Mouse (Mus musculus): ENCODE measurements at regions not wholly inside any gene's neighbourhood (a gene's known extent, or its start where the extent isn't known, plus 50 kb on each side); places are given as distances from the start of the nearest gene placed in this dataset.
"Not testable (repeated sequence)": the region's sequence is repeated elsewhere in the genome, so short reads cannot be mapped to it uniquely, and the experiment has no call there.

GRCm38 (mm10) chr6:50821401-50822235 lies 167.4 kb upstream of the Npvf start:
- DNase-seq (ENCODE audit: extremely low read depth, low read depth): no peak

- no peak for DNase-seq (ENCODE audit: extremely low read depth, low read depth)
These were observed 168.3 kb upstream of the Npvf start for GRCm38 (mm10) chr6:50822236-50823151.

GRCm38 (mm10) chr6:50823220-50823910 lies 169.1 kb upstream of the Npvf start:
- no peak for DNase-seq (ENCODE audit: extremely low read depth, low read depth)

GRCm38 (mm10) chr6:50824466-50824865 lies 170.2 kb upstream of the Npvf start:
- DNase-seq (ENCODE audit: extremely low read depth, low read depth): no peak

GRCm38 (mm10) chr6:50831725-50832124 lies 177.5 kb upstream of the Npvf start:
- no peak for DNase-seq (ENCODE audit: extremely low read depth, low read depth)

GRCm38 (mm10) chr6:50835997-50836625 lies 181.9 kb upstream of the Npvf start:
- DNase-seq (ENCODE audit: extremely low read depth, low read depth): no peak

- no peak for DNase-seq (ENCODE audit: extremely low read depth, low read depth)
These were observed 186.6 kb upstream of the Npvf start for GRCm38 (mm10) chr6:50840826-50841225.

GRCm38 (mm10) chr6:50845246-50845645 lies 191.0 kb upstream of the Npvf start:
- not testable (repeated sequence) for DNase-seq (ENCODE audit: extremely low read depth, low read depth)

GRCm38 (mm10) chr6:50846740-50847516 lies 192.7 kb upstream of the Npvf start:
- no peak for DNase-seq (ENCODE audit: extremely low read depth, low read depth)

GRCm38 (mm10) chr6:50847548-50847947 lies 193.3 kb upstream of the Npvf start:
- DNase-seq (ENCODE audit: extremely low read depth, low read depth): no peak

- DNase-seq (ENCODE audit: extremely low read depth, low read depth): no peak
These were observed 204.9 kb upstream of the Npvf start for GRCm38 (mm10) chr6:50859162-50859561.

- DNase-seq (ENCODE audit: extremely low read depth, low read depth): no peak
These were observed 223.8 kb upstream of the Npvf start for GRCm38 (mm10) chr6:50877991-50878390.

GRCm38 (mm10) chr6:50882298-50882697 lies 228.1 kb upstream of the Npvf start:
- DNase-seq (ENCODE audit: extremely low read depth, low read depth): no peak

- DNase-seq (ENCODE audit: extremely low read depth, low read depth): no peak
These were observed 228.5 kb upstream of the Npvf start for GRCm38 (mm10) chr6:50882759-50883158.

GRCm38 (mm10) chr6:50885031-50885430 lies 230.8 kb upstream of the Npvf start:
- DNase-seq (ENCODE audit: extremely low read depth, low read depth): no peak

- no peak for DNase-seq (ENCODE audit: extremely low read depth, low read depth)
These were observed 231.6 kb upstream of the Npvf start for GRCm38 (mm10) chr6:50885771-50886360.

- no peak for DNase-seq (ENCODE audit: extremely low read depth, low read depth)
These were observed 236.3 kb upstream of the Npvf start for GRCm38 (mm10) chr6:50890370-50891204.

GRCm38 (mm10) chr6:50891205-50891526 lies 236.9 kb upstream of the Npvf start:
- no peak for DNase-seq (ENCODE audit: extremely low read depth, low read depth)

- no peak for DNase-seq (ENCODE audit: extremely low read depth, low read depth)
These were observed 244.6 kb upstream of the Npvf start for GRCm38 (mm10) chr6:50898792-50899191.

Data from MEL-GATA-1-ER (cell line).